Mouse (Mus musculus) MEL (cell line): ENCODE measurements around the gene Olfr9. TPM values are rescaled to one million over a fixed set of nuclear protein-coding genes. Genes with fewer than 3 reads are reported as not detected.

Experiments
- DNase-seq: peaks from one replicate; pipeline ENCODE4 v3.0.0; 2011; ENCODE audit warnings: low read depth, low spot score
- H3K27ac ChIP-seq: 2 replicates; pipeline ENCODE4 v1.5.1; 2012; ENCODE audit warnings: low read depth, mild to moderate bottlenecking, control low read depth, low read length, moderate library complexity; ENCODE audit not compliant: control insufficient read depth
- H3K27me3 ChIP-seq, 2 experiments: fragments of 150-350 bp in 1 of 2; sonication (generic) in 1 of 2; 2 replicates each; pipeline ENCODE4 v1.6.1; 2012; ENCODE audit warnings: low read length in 2 of 2, mild to moderate bottlenecking in 2 of 2, improper control_type of control experiment in 1 of 2, moderate library complexity in 1 of 2; ENCODE audit not compliant: insufficient read depth in 2 of 2, control insufficient read depth in 1 of 2
- H3K36me3 ChIP-seq, 2 experiments: 2 replicates each; pipeline ENCODE4 v1.6.1; 2012 to 2014; ENCODE audit warnings: low read length in 2 of 2, improper control_type of control experiment in 1 of 2, inconsistent platforms in 1 of 2, mild to moderate bottlenecking in 1 of 2; ENCODE audit not compliant: insufficient read depth in 2 of 2, control insufficient read depth in 1 of 2
- H3K4me1 ChIP-seq, 2 experiments: fragments of 150-350 bp in 1 of 2; sonication (generic) in 1 of 2; 2 replicates each; pipeline ENCODE4 v1.6.1; 2012; ENCODE audit warnings: low read length in 2 of 2, improper control_type of control experiment in 1 of 2, mild to moderate bottlenecking in 1 of 2; ENCODE audit not compliant: insufficient read depth in 2 of 2, control insufficient read depth in 1 of 2
- H3K4me3 ChIP-seq, 2 experiments: fragments of 150-350 bp in 1 of 2; sonication (generic) in 1 of 2; 2 replicates each; pipeline ENCODE4 v1.5.1; 2012; ENCODE audit warnings: low read depth in 2 of 2, low read length in 2 of 2, mild to moderate bottlenecking in 2 of 2, moderate library complexity in 2 of 2, control low read depth in 1 of 2, improper control_type of control experiment in 1 of 2; ENCODE audit not compliant: control insufficient read depth in 1 of 2, insufficient read depth in 1 of 2
- H3K79me2 ChIP-seq: 2 replicates; pipeline ENCODE4 v1.6.1; 2012; ENCODE audit warnings: mild to moderate bottlenecking, low read length, moderate library complexity; ENCODE audit not compliant: control insufficient read depth, poor library complexity, insufficient read depth
- H3K9ac ChIP-seq: 2 replicates; pipeline ENCODE4 v1.6.1; 2012; ENCODE audit warnings: low read depth, mild to moderate bottlenecking, control low read depth, low read length, moderate library complexity; ENCODE audit not compliant: control insufficient read depth, poor library complexity, severe bottlenecking
- H3K9me3 ChIP-seq: fragments of 150-350 bp; sonication (generic); replicated peaks from 2 replicates; pipeline ENCODE4 v1.6.1; 2012; ENCODE audit warnings: mild to moderate bottlenecking, low read length, improper control_type of control experiment, moderate library complexity; ENCODE audit not compliant: insufficient read depth
- CHD2 ChIP-seq: IDR thresholded peaks from 2 replicates; pipeline ENCODE4 v1.6.1; 2011; ENCODE audit warnings: low read length, improper control_type of control experiment
- CTCF ChIP-seq, 3 experiments: IDR thresholded peaks in 2 of 3; conservative IDR thresholded peaks in 1 of 3; 2 replicates each; pipeline ENCODE4 v1.5.1; 2011 to 2012; ENCODE audit warnings: low read length in 3 of 3, low read depth in 2 of 3, mild to moderate bottlenecking in 2 of 3, improper control_type of control experiment in 1 of 3, inconsistent platforms in 1 of 3, mixed read lengths in 1 of 3, moderate library complexity in 1 of 3; ENCODE audit not compliant: control insufficient read depth in 1 of 3, insufficient read depth in 1 of 3, poor library complexity in 1 of 3, severe bottlenecking in 1 of 3
- EP300 ChIP-seq, 2 experiments: IDR thresholded peaks; 2 replicates each; pipeline ENCODE4 v1.6.1; 2011; ENCODE audit warnings: improper control_type of control experiment in 2 of 2, low read length in 2 of 2, low read depth in 1 of 2, mild to moderate bottlenecking in 1 of 2
- ETS1 ChIP-seq: IDR thresholded peaks from 2 replicates; pipeline ENCODE4 v1.6.1; 2012; ENCODE audit warnings: low read depth, mild to moderate bottlenecking, inconsistent platforms, low read length, improper control_type of control experiment, moderate library complexity
- GABPA ChIP-seq: IDR thresholded peaks from 2 replicates; pipeline ENCODE4 v1.6.1; 2012; ENCODE audit warnings: low read depth, mild to moderate bottlenecking, inconsistent platforms, low read length, improper control_type of control experiment, moderate library complexity
- GATA1 ChIP-seq: IDR thresholded peaks from 2 replicates; pipeline ENCODE4 v1.6.1; 2011; ENCODE audit warnings: low read depth, low read length, improper control_type of control experiment
- HCFC1 ChIP-seq: IDR thresholded peaks from 2 replicates; pipeline ENCODE4 v1.6.1; 2012; ENCODE audit warnings: low read depth, mild to moderate bottlenecking, inconsistent platforms, low read length, improper control_type of control experiment, moderate library complexity
- JUND ChIP-seq: IDR thresholded peaks from 2 replicates; pipeline ENCODE4 v1.6.1; 2011; ENCODE audit warnings: low read depth, mild to moderate bottlenecking, improper control_type of control experiment, low read length
- MAZ ChIP-seq: IDR thresholded peaks from 2 replicates; pipeline ENCODE4 v1.6.1; 2012; ENCODE audit warnings: low read depth, mild to moderate bottlenecking, inconsistent platforms, low read length, improper control_type of control experiment
- MEF2A ChIP-seq: IDR thresholded peaks from 2 replicates; pipeline ENCODE4 v1.6.1; 2014; ENCODE audit warnings: low read depth, mild to moderate bottlenecking, inconsistent platforms, low read length, improper control_type of control experiment; ENCODE audit not compliant: poor library complexity, insufficient replicate concordance, severe bottlenecking; ENCODE audit errors: extremely low read depth
- MYB ChIP-seq: IDR thresholded peaks from 2 replicates; pipeline ENCODE4 v1.6.1; 2011; ENCODE audit warnings: mild to moderate bottlenecking, low read depth, low read length, improper control_type of control experiment
- POLR2AphosphoS2 ChIP-seq: IDR thresholded peaks from 2 replicates; pipeline ENCODE4 v1.6.1; 2011; ENCODE audit warnings: low read length, improper control_type of control experiment
- POLR2AphosphoS5 ChIP-seq: IDR thresholded peaks from 2 replicates; pipeline ENCODE4 v1.6.1; 2012; ENCODE audit warnings: low read depth, borderline replicate concordance, mild to moderate bottlenecking, inconsistent platforms, low read length, moderate library complexity, mixed read lengths
- RCOR1 ChIP-seq: IDR thresholded peaks from 2 replicates; pipeline ENCODE4 v1.6.1; 2012; ENCODE audit warnings: low read depth, mild to moderate bottlenecking, inconsistent platforms, low read length, improper control_type of control experiment
- SMC3 ChIP-seq: IDR thresholded peaks from 2 replicates; pipeline ENCODE4 v1.6.1; 2011; ENCODE audit warnings: low read depth, low read length, improper control_type of control experiment
- TAL1 ChIP-seq: IDR thresholded peaks from 2 replicates; pipeline ENCODE4 v1.6.1; 2012; ENCODE audit warnings: mild to moderate bottlenecking, inconsistent platforms, low read length, moderate library complexity, mixed read lengths
- TCF12 ChIP-seq: IDR thresholded peaks from 2 replicates; pipeline ENCODE4 v1.6.1; 2014; ENCODE audit warnings: low read depth, mild to moderate bottlenecking, inconsistent platforms, low read length, improper control_type of control experiment, moderate library complexity
- UBTF ChIP-seq: IDR thresholded peaks from 2 replicates; pipeline ENCODE4 v1.6.1; 2012; ENCODE audit warnings: low read depth, mild to moderate bottlenecking, inconsistent platforms, low read length, improper control_type of control experiment, moderate library complexity, borderline replicate concordance; ENCODE audit not compliant: insufficient read depth
- ZC3H11A ChIP-seq: IDR thresholded peaks from 2 replicates; pipeline ENCODE4 v1.6.1; 2012; ENCODE audit warnings: low read depth, mild to moderate bottlenecking, inconsistent platforms, low read length, improper control_type of control experiment
- ZNF384 ChIP-seq: IDR thresholded peaks from 2 replicates; pipeline ENCODE4 v1.6.1; 2012; ENCODE audit warnings: low read depth, mild to moderate bottlenecking, inconsistent platforms, low read length, improper control_type of control experiment
- polyA plus RNA-seq, 2 experiments: library from polyadenylated mRNA; stranded (reverse) in 1 of 2; unstranded in 1 of 2; fragments of >175 nt in 1 of 2; fragments of >200 nt in 1 of 2; gene quantifications; 2 replicates each; pipeline versions ENCODE4 v1.2.1 to v1.2.4; 2012; ENCODE audit warnings: low replicate concordance in 2 of 2, low read depth in 1 of 2; ENCODE audit not compliant: insufficient read length in 2 of 2, insufficient read depth in 1 of 2, missing spikeins in 1 of 2
- total RNA-seq: library from RNA; depleted of rRNA; stranded (reverse); fragments of 300-350 nt; gene quantifications from 2 replicates; pipeline ENCODE4 v1.2.3, GENCODE M21; 2012; rRNA removed

Olfr9 gene
- total and polyA plus RNA-seq, 3 experiments, result not detected

- Histone ChIP-seq H3K79me2 (no peaks in the 10 kb centered on the region), H3K4me3 (no peak overlapping the region), H3K4me1 (no peaks in the 10 kb centered on the region), H3K9ac (no peak overlapping the region), H3K9me3 (no peaks in the 10 kb centered on the region), H3K27ac (no peak overlapping the region), H3K27me3 (no peaks in the 10 kb centered on the region), H3K36me3 (no peaks in the 10 kb centered on the region)
- TF ChIP-seq GABPA (no peak), MAZ (no peak), POLR2AphosphoS5 (no peak), CTCF (IDR thresholded peaks at IDR 0.05 in 2 of 3, conservative IDR thresholded peaks at IDR 0.05 in 1 of 3; ENCODE audit: control insufficient read depth in 1 of 3, insufficient read depth in 1 of 3, low read depth in 2 of 3, low read length in 3 of 3, poor library complexity in 1 of 3, severe bottlenecking in 1 of 3) (no peak), POLR2AphosphoS2 (no peak), TAL1 (no peak), ZC3H11A (no peak), TCF12 (no peak), SMC3 (no peak), HCFC1 (no peak), JUND (no peak), ETS1 (no peak), MYB (no peak)
- no peak for DNase-seq
These were observed 39.1 kb downstream of the Olfr9 start for GRCm38 (mm10) chr10:129028343-129028742.

GRCm38 (mm10) chr10:129039796-129040195, 50.6 kb downstream of the Olfr9 start, which contains the start of gene Olfr764-ps1:
TSS of gene Olfr764-ps1 (minus strand) at chr10:129039896.
- H3K9me3 ChIP-seq, result no peaks in the 10 kb centered on the region
- TF ChIP-seq TAL1 (no peak), JUND (no peak), GABPA (no peak), MYB (no peak), MEF2A (no peak), RCOR1 (no peak), UBTF (no peak), ZNF384 (no peak), GATA1 (no peak), EP300 (IDR thresholded peaks at IDR 0.05; ENCODE audit: low read depth in 1 of 2, low read length in 2 of 2) (no peak), CHD2 (no peak), POLR2AphosphoS5 (no peak)

More at GRCm38 (mm10) chr10:129039796-129040195, 50.6 kb downstream of the Olfr9 start, which contains the start of gene Olfr764-ps1:
- Histone ChIP-seq H3K9ac (no peak within 1 kb of the TSS), H3K36me3 (no peaks in the 10 kb centered on the region), H3K79me2 (no peaks in the 10 kb centered on the region), H3K27me3 (no peaks in the 10 kb centered on the region), H3K27ac (no peak within 1 kb of the TSS), H3K4me3 (no peak within 1 kb of the TSS), H3K4me1 (no peaks in the 10 kb centered on the region)
- no peak for DNase-seq

Other genes starting within 250 kb of the Olfr9 start
- 0.69 and 1.0 TPM in 2 replicates for gene Dgka, start 244.6 kb upstream of the Olfr9 start, total RNA-seq
- 1 to 10 TPM in 1 of 2 experiments, not detected in 1; 3.5 TPM for gene Dgka, start 244.6 kb upstream of the Olfr9 start, polyA plus RNA-seq
- 64.2 and 77.4 TPM in 2 replicates for gene Pym1, start 241.5 kb upstream of the Olfr9 start, total RNA-seq
- 100 to 1,000 TPM in 1 of 2 experiments, not detected in 1; 107 TPM for gene Pym1, start 241.5 kb upstream of the Olfr9 start, polyA plus RNA-seq
- 0.08 and 0.10 TPM in 2 replicates for gene Mmp19, start 198.5 kb upstream of the Olfr9 start, total RNA-seq
- under 1 TPM in 1 of 2 experiments, not detected in 1; 0.36 TPM for gene Mmp19, start 198.5 kb upstream of the Olfr9 start, polyA plus RNA-seq
- 22.2 and 27.7 TPM in 2 replicates for gene Dnajc14, start 185.4 kb upstream of the Olfr9 start, total RNA-seq
- 10 to 100 TPM in 1 of 2 experiments, not detected in 1; 36.7 TPM for gene Dnajc14, start 185.4 kb upstream of the Olfr9 start, polyA plus RNA-seq
- 2.2 and 3.1 TPM in 2 replicates for gene Tmem198b, start 185.1 kb upstream of the Olfr9 start, total RNA-seq
- gene Tmem198b, start 185.1 kb upstream of the Olfr9 start, polyA plus RNA-seq, result 1 to 10 TPM in 1 of 2 experiments, not detected in 1; 8.6 TPM
- gene Sarnp, start 172.1 kb upstream of the Olfr9 start, total RNA-seq, result 100 and 103 TPM in 2 replicates
- 1,000 to 10,000 TPM in 1 of 2 experiments, 100 to 1,000 TPM in 1; 189 to 1,007 TPM for gene Sarnp, start 172.1 kb upstream of the Olfr9 start, polyA plus RNA-seq
- gene Ormdl2, start 167.8 kb upstream of the Olfr9 start, total RNA-seq, result 90.7 and 100 TPM in 2 replicates
- gene Ormdl2, start 167.8 kb upstream of the Olfr9 start, polyA plus RNA-seq, result 100 to 1,000 TPM; 114 to 278 TPM
- gene Gdf11, start 97.7 kb upstream of the Olfr9 start, total RNA-seq, result 1.8 and 2.3 TPM in 2 replicates
- 1 to 10 TPM in 1 of 2 experiments, not detected in 1; 2.8 TPM for gene Gdf11, start 97.7 kb upstream of the Olfr9 start, polyA plus RNA-seq
- gene Cd63, start 88.4 kb upstream of the Olfr9 start, total RNA-seq, result 0.29 and 0.46 TPM in 2 replicates
- under 1 TPM in 1 of 2 experiments, not detected in 1; 0.64 TPM for gene Cd63, start 88.4 kb upstream of the Olfr9 start, polyA plus RNA-seq
- gene Rdh5, start 66.5 kb upstream of the Olfr9 start, total RNA-seq, result 1.2 and 2.9 TPM in 2 replicates
- 1 to 10 TPM in 1 of 2 experiments, not detected in 1; 4.2 TPM for gene Rdh5, start 66.5 kb upstream of the Olfr9 start, polyA plus RNA-seq
- gene Bloc1s1, start 65.4 kb upstream of the Olfr9 start, total RNA-seq, result 57.7 and 70.6 TPM in 2 replicates
- gene Bloc1s1, start 65.4 kb upstream of the Olfr9 start, polyA plus RNA-seq, result 10 to 100 TPM in 1 of 2 experiments, not detected in 1; 45.1 TPM
- 0.04 and 0.16 TPM in 2 replicates for gene Itga7, start 55.6 kb upstream of the Olfr9 start, total RNA-seq
- under 1 TPM in 1 of 2 experiments, not detected in 1; 0.14 TPM for gene Itga7, start 55.6 kb upstream of the Olfr9 start, polyA plus RNA-seq
- gene Mettl7b, start 28.4 kb upstream of the Olfr9 start, total RNA-seq, result not detected in 2 replicates
- gene Mettl7b, start 28.4 kb upstream of the Olfr9 start, polyA plus RNA-seq, result not detected
- gene Olfr763, start 21.4 kb downstream of the Olfr9 start, total RNA-seq, result not detected in 2 replicates
- gene Olfr763, start 21.4 kb downstream of the Olfr9 start, polyA plus RNA-seq, result not detected
- gene Olfr764-ps1, start 50.5 kb downstream of the Olfr9 start, total RNA-seq, result not detected in 2 replicates
- gene Olfr764-ps1, start 50.5 kb downstream of the Olfr9 start, polyA plus RNA-seq, result not detected
- not detected in 2 replicates for gene Olfr765, start 60.6 kb downstream of the Olfr9 start, total RNA-seq
- not detected for gene Olfr765, start 60.6 kb downstream of the Olfr9 start, polyA plus RNA-seq
- gene Olfr766-ps1, start 79.5 kb downstream of the Olfr9 start, total RNA-seq, result not detected in 2 replicates
- gene Olfr766-ps1, start 79.5 kb downstream of the Olfr9 start, polyA plus RNA-seq, result not detected
- not detected in 2 replicates for gene Olfr767, start 93.5 kb downstream of the Olfr9 start, total RNA-seq
- not detected for gene Olfr767, start 93.5 kb downstream of the Olfr9 start, polyA plus RNA-seq
- gene Olfr768, start 109.9 kb downstream of the Olfr9 start, total RNA-seq, result not detected in 2 replicates
- not detected for gene Olfr768, start 109.9 kb downstream of the Olfr9 start, polyA plus RNA-seq
- gene Olfr769, start 128.4 kb downstream of the Olfr9 start, total RNA-seq, result not detected in 2 replicates
- gene Olfr769, start 128.4 kb downstream of the Olfr9 start, polyA plus RNA-seq, result not detected
- gene Olfr770, start 149.6 kb downstream of the Olfr9 start, total RNA-seq, result not detected in 2 replicates
- not detected for gene Olfr770, start 149.6 kb downstream of the Olfr9 start, polyA plus RNA-seq
- gene Olfr771, start 175.3 kb downstream of the Olfr9 start, total RNA-seq, result not detected in 2 replicates
- gene Olfr771, start 175.3 kb downstream of the Olfr9 start, polyA plus RNA-seq, result not detected
- gene Olfr772, start 188.5 kb downstream of the Olfr9 start, total RNA-seq, result not detected in 2 replicates
- not detected for gene Olfr772, start 188.5 kb downstream of the Olfr9 start, polyA plus RNA-seq
- not detected in 2 replicates for gene Olfr773, start 198.0 kb downstream of the Olfr9 start, total RNA-seq
- gene Olfr773, start 198.0 kb downstream of the Olfr9 start, polyA plus RNA-seq, result not detected
- gene Olfr774, start 246.8 kb downstream of the Olfr9 start, total RNA-seq, result not detected in 2 replicates
- not detected for gene Olfr774, start 246.8 kb downstream of the Olfr9 start, polyA plus RNA-seq